Mouse (Mus musculus) granulocyte monocyte progenitor cell, adult 5-6 weeks (primary cell): ENCODE measurements around the gene Igsf9. TPM values are rescaled to one million over a fixed set of nuclear protein-coding genes. Genes with fewer than 3 reads are reported as not detected.

Source experiments
- ATAC-seq: replicated peaks from 2 replicates; pipeline ENCODE4 v1.8.0; 2016; ENCODE audit warnings: mild to moderate bottlenecking, moderate TSS enrichment, inconsistent platforms; ENCODE audit not compliant: poor library complexity, severe bottlenecking
- total RNA-seq, 2 experiments: library from RNA; stranded (forward) in 1 of 2; stranded (reverse) in 1 of 2; fragments of 200-712, 200-1000 nt in 1 of 2; fragments of >200 nt in 1 of 2; fragmentation: Nextera tagmentation in 1 of 2; gene quantifications; 2 replicates each; pipeline ENCODE4 v1.2.3; 2014 to 2017

The Igsf9 gene
- total RNA-seq, 2 experiments from 2014 or later: not detected

GRCm38 (mm10) chr1:172540283-172540820, 58.8 kb downstream of the Igsf9 start:
- ATAC-seq: no peak

- ATAC-seq: no peak
These were observed 64.5 kb downstream of the Igsf9 start for GRCm38 (mm10) chr1:172546062-172546461.

Other genes with a start within 250 kb of the Igsf9 start
- gene Atp1a4, start 223.4 kb upstream of the Igsf9 start, total RNA-seq (2014; fragmentation: Nextera tagmentation): not detected in 2 replicates
- gene Atp1a4, start 223.4 kb upstream of the Igsf9 start, total RNA-seq (2017): not detected in 2 replicates
- gene Igsf8, start 220.1 kb upstream of the Igsf9 start, total RNA-seq (2014; fragmentation: Nextera tagmentation): 53.7 and 58.4 TPM in 2 replicates
- gene Igsf8, start 220.1 kb upstream of the Igsf9 start, total RNA-seq (2017): 24.8 and 25.0 TPM in 2 replicates
- gene Atp1a2, start 183.7 kb upstream of the Igsf9 start, total RNA-seq (2014; fragmentation: Nextera tagmentation): not detected in 2 replicates
- not detected in 2 replicates for gene Atp1a2, start 183.7 kb upstream of the Igsf9 start, total RNA-seq (2017)
- not detected in 2 replicates for gene Kcnj9, start 152.5 kb upstream of the Igsf9 start, total RNA-seq (2014; fragmentation: Nextera tagmentation)
- gene Kcnj9, start 152.5 kb upstream of the Igsf9 start, total RNA-seq (2017): not detected in 2 replicates
- gene Kcnj10, start 140.6 kb upstream of the Igsf9 start, total RNA-seq (2014; fragmentation: Nextera tagmentation): 0.32 TPM in 1 of 2 replicates, not detected in the other
- gene Kcnj10, start 140.6 kb upstream of the Igsf9 start, total RNA-seq (2017): 0.46 TPM in 1 of 2 replicates, not detected in the other
- gene Pigm, start 105.2 kb upstream of the Igsf9 start, total RNA-seq (2014; fragmentation: Nextera tagmentation): 10.2 and 16.0 TPM in 2 replicates
- 13.8 and 16.2 TPM in 2 replicates for gene Pigm, start 105.2 kb upstream of the Igsf9 start, total RNA-seq (2017)
- not detected in 2 replicates for gene Slamf9, start 6.4 kb upstream of the Igsf9 start, total RNA-seq (2014; fragmentation: Nextera tagmentation)
- gene Slamf9, start 6.4 kb upstream of the Igsf9 start, total RNA-seq (2017): 0.26 TPM in 1 of 2 replicates, not detected in the other
- gene Tagln2, start 18.3 kb downstream of the Igsf9 start, total RNA-seq (2014; fragmentation: Nextera tagmentation): 629 and 731 TPM in 2 replicates
- gene Tagln2, start 18.3 kb downstream of the Igsf9 start, total RNA-seq (2017): 281 and 350 TPM in 2 replicates
- gene Cfap45, start 39.0 kb downstream of the Igsf9 start, total RNA-seq (2014; fragmentation: Nextera tagmentation): not detected in 2 replicates
- gene Cfap45, start 39.0 kb downstream of the Igsf9 start, total RNA-seq (2017): 0.46 TPM in 1 of 2 replicates, not detected in the other
- not detected in 2 replicates for gene Vsig8, start 74.2 kb downstream of the Igsf9 start, total RNA-seq (2014; fragmentation: Nextera tagmentation)
- gene Vsig8, start 74.2 kb downstream of the Igsf9 start, total RNA-seq (2017): not detected in 2 replicates
- gene Slamf8, start 108.8 kb downstream of the Igsf9 start, total RNA-seq (2014; fragmentation: Nextera tagmentation): 1.4 TPM in 1 of 2 replicates, not detected in the other
- not detected in 2 replicates for gene Slamf8, start 108.8 kb downstream of the Igsf9 start, total RNA-seq (2017)
- gene Fcrl6, start 120.8 kb downstream of the Igsf9 start, total RNA-seq (2014; fragmentation: Nextera tagmentation): not detected in 2 replicates
- not detected in 2 replicates for gene Fcrl6, start 120.8 kb downstream of the Igsf9 start, total RNA-seq (2017)
- gene Dusp23, start 151.2 kb downstream of the Igsf9 start, total RNA-seq (2014; fragmentation: Nextera tagmentation): 18.2 and 22.6 TPM in 2 replicates
- 2.6 and 2.9 TPM in 2 replicates for gene Dusp23, start 151.2 kb downstream of the Igsf9 start, total RNA-seq (2017)
- gene Crp, start 216.3 kb downstream of the Igsf9 start, total RNA-seq (2014; fragmentation: Nextera tagmentation): not detected in 2 replicates
- not detected in 2 replicates for gene Crp, start 216.3 kb downstream of the Igsf9 start, total RNA-seq (2017)